Mouse (Mus musculus): ENCODE data around the gene Anks1b. TPM values are rescaled to one million over a fixed set of nuclear protein-coding genes. Genes with fewer than 3 reads are reported as not detected.

Gene Anks1b
- polyA plus RNA-seq, 1 experiment from 2014 or later: 3.0 TPM

- Histone ChIP-seq H3K36me3 (replicated peaks; ENCODE audit: control insufficient read depth, insufficient read depth, low read depth, low read length) (no peaks in the 10 kb centered on the region), H3K9me3 (replicated peaks; ENCODE audit: control insufficient read depth, low read length) (no peaks in the 10 kb centered on the region), H3K27ac (replicated peaks; ENCODE audit: low read depth, low read length) (no peak overlapping the region), H3K9ac (replicated peaks; ENCODE audit: low read length) (no peak overlapping the region), H3K4me3 (ENCODE audit: low read depth, low read length) (no peak overlapping the region), H3K4me1 (ENCODE audit: control insufficient read depth, insufficient read depth, low read length) (no peaks in the 10 kb centered on the region), H3K4me2 (ENCODE audit: low read depth, low read length) (no peak overlapping the region), H3K27me3 (ENCODE audit: control insufficient read depth, insufficient read depth, low read length) (no peaks in the 10 kb centered on the region)
- no peak for DNase-seq (ENCODE audit: low spot score)
- ATAC-seq (replicated peaks; ENCODE audit: insufficient number of reproducible peaks, low FRiP score, low TSS enrichment, low read depth): no peak
- WGBS: 84% methylated on average over 3 of the region's 3 CpGs
Observed at GRCm38 (mm10) chr10:90672135-90672534, 798.8 kb downstream of the Anks1b start.

GRCm38 (mm10) chr10:90674362-90674761 is 801.1 kb downstream of the Anks1b start:
- Histone ChIP-seq H3K36me3 (replicated peaks; ENCODE audit: control insufficient read depth, insufficient read depth, low read depth, low read length) (no peaks in the 10 kb centered on the region), H3K4me3 (ENCODE audit: low read depth, low read length) (no peak overlapping the region), H3K4me2 (ENCODE audit: low read depth, low read length) (no peak overlapping the region), H3K4me1 (ENCODE audit: control insufficient read depth, insufficient read depth, low read length) (no peaks in the 10 kb centered on the region), H3K9ac (replicated peaks; ENCODE audit: low read length) (no peak overlapping the region), H3K27ac (replicated peaks; ENCODE audit: low read depth, low read length) (no peak overlapping the region), H3K27me3 (ENCODE audit: control insufficient read depth, insufficient read depth, low read length) (no peaks in the 10 kb centered on the region), H3K9me3 (replicated peaks; ENCODE audit: control insufficient read depth, low read length) (no peaks in the 10 kb centered on the region)
- WGBS: 89% methylated on average over 10 of the region's 10 CpGs
- ATAC-seq (replicated peaks; ENCODE audit: insufficient number of reproducible peaks, low FRiP score, low TSS enrichment, low read depth) (no peak), DNase-seq (ENCODE audit: low spot score) (no peak)

GRCm38 (mm10) chr10:90677421-90677820 is 804.1 kb downstream of the Anks1b start:
- Histone ChIP-seq H3K9me3 (replicated peaks; ENCODE audit: control insufficient read depth, low read length) (no peaks in the 10 kb centered on the region), H3K27ac (replicated peaks; ENCODE audit: low read depth, low read length) (no peak overlapping the region), H3K4me1 (ENCODE audit: control insufficient read depth, insufficient read depth, low read length) (no peaks in the 10 kb centered on the region), H3K4me3 (ENCODE audit: low read depth, low read length) (no peak overlapping the region), H3K9ac (replicated peaks; ENCODE audit: low read length) (no peak overlapping the region), H3K4me2 (ENCODE audit: low read depth, low read length) (no peak overlapping the region), H3K36me3 (replicated peaks; ENCODE audit: control insufficient read depth, insufficient read depth, low read depth, low read length) (no peaks in the 10 kb centered on the region), H3K27me3 (ENCODE audit: control insufficient read depth, insufficient read depth, low read length) (no peaks in the 10 kb centered on the region)
- 91% methylated on average over 3 of the region's 3 CpGs for WGBS
- ATAC-seq (replicated peaks; ENCODE audit: insufficient number of reproducible peaks, low FRiP score, low TSS enrichment, low read depth) (no peak), DNase-seq (ENCODE audit: low spot score) (no peak)

GRCm38 (mm10) chr10:90679713-90680470 is 806.6 kb downstream of the Anks1b start:
- H3K27ac ChIP-seq (replicated peaks; ENCODE audit: low read depth, low read length): no peak overlapping the region
- no peaks in the 10 kb centered on the region for H3K9me3 ChIP-seq (replicated peaks; ENCODE audit: control insufficient read depth, low read length)
- H3K9ac ChIP-seq (replicated peaks; ENCODE audit: low read length): no peak overlapping the region
- H3K4me1 ChIP-seq (ENCODE audit: control insufficient read depth, insufficient read depth, low read length): no peaks in the 10 kb centered on the region
- DNase-seq (ENCODE audit: low spot score): no peak
- no peak for ATAC-seq (replicated peaks; ENCODE audit: insufficient number of reproducible peaks, low FRiP score, low TSS enrichment, low read depth)
- no peaks in the 10 kb centered on the region for H3K36me3 ChIP-seq (replicated peaks; ENCODE audit: control insufficient read depth, insufficient read depth, low read depth, low read length)
- no peaks in the 10 kb centered on the region for H3K27me3 ChIP-seq (ENCODE audit: control insufficient read depth, insufficient read depth, low read length)
- no peak overlapping the region for H3K4me2 ChIP-seq (ENCODE audit: low read depth, low read length)
- H3K4me3 ChIP-seq (ENCODE audit: low read depth, low read length): no peak overlapping the region
- WGBS: 89% methylated on average over 10 of the region's 10 CpGs

DNA sequence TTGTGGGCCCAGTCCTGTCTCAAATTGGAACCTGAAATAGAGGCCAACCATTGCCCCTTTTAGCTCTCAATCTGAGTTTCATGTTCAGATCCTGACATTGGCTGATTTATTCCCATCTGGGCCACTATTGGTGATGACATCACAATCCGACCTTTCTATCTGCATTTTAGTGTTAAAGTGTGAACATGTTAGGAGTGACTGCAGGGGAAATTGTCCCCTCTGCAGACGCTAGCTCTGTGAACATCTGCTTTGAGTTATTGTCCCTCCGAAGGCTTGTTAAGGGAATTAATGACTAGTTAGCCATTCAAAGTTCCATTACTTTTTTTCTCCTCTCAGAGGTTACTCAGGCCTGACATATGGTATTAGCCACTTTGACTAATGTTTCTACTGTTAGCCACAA is 810.5 kb downstream of the Anks1b start:
- no peaks in the 10 kb centered on the region for H3K27me3 ChIP-seq (ENCODE audit: control insufficient read depth, insufficient read depth, low read length)
- no peaks in the 10 kb centered on the region for H3K9me3 ChIP-seq (replicated peaks; ENCODE audit: control insufficient read depth, low read length)
- ATAC-seq (replicated peaks; ENCODE audit: insufficient number of reproducible peaks, low FRiP score, low TSS enrichment, low read depth) (no peak), DNase-seq (ENCODE audit: low spot score) (peak; percentile 20)
- no peaks in the 10 kb centered on the region for H3K36me3 ChIP-seq (replicated peaks; ENCODE audit: control insufficient read depth, insufficient read depth, low read depth, low read length)
- no peak overlapping the region for H3K4me3 ChIP-seq (ENCODE audit: low read depth, low read length)
- no peak overlapping the region for H3K27ac ChIP-seq (replicated peaks; ENCODE audit: low read depth, low read length)
- H3K9ac ChIP-seq (replicated peaks; ENCODE audit: low read length): no peak overlapping the region
- H3K4me2 ChIP-seq (ENCODE audit: low read depth, low read length): no peak overlapping the region
- no peaks in the 10 kb centered on the region for H3K4me1 ChIP-seq (ENCODE audit: control insufficient read depth, insufficient read depth, low read length)
- WGBS: 31% methylated on average over 3 of the region's 3 CpGs

GRCm38 (mm10) chr10:90685367-90685766 is 812.1 kb downstream of the Anks1b start:
- H3K27me3 ChIP-seq (ENCODE audit: control insufficient read depth, insufficient read depth, low read length): no peaks in the 10 kb centered on the region
- peak; percentile 39 for DNase-seq (ENCODE audit: low spot score)
- H3K27ac ChIP-seq (replicated peaks; ENCODE audit: low read depth, low read length): no peak overlapping the region
- H3K9ac ChIP-seq (replicated peaks; ENCODE audit: low read length): no peak overlapping the region
- no peaks in the 10 kb centered on the region for H3K36me3 ChIP-seq (replicated peaks; ENCODE audit: control insufficient read depth, insufficient read depth, low read depth, low read length)
- no peaks in the 10 kb centered on the region for H3K4me1 ChIP-seq (ENCODE audit: control insufficient read depth, insufficient read depth, low read length)
- ATAC-seq (replicated peaks; ENCODE audit: insufficient number of reproducible peaks, low FRiP score, low TSS enrichment, low read depth): 0 out of 2 replicates have a peak, but pooled peaks have one; percentile 64
- no peaks in the 10 kb centered on the region for H3K9me3 ChIP-seq (replicated peaks; ENCODE audit: control insufficient read depth, low read length)
- WGBS: 45% methylated on average over 4 of the region's 4 CpGs
- H3K4me2 ChIP-seq (ENCODE audit: low read depth, low read length): no peak overlapping the region
- no peak overlapping the region for H3K4me3 ChIP-seq (ENCODE audit: low read depth, low read length)

DNA sequence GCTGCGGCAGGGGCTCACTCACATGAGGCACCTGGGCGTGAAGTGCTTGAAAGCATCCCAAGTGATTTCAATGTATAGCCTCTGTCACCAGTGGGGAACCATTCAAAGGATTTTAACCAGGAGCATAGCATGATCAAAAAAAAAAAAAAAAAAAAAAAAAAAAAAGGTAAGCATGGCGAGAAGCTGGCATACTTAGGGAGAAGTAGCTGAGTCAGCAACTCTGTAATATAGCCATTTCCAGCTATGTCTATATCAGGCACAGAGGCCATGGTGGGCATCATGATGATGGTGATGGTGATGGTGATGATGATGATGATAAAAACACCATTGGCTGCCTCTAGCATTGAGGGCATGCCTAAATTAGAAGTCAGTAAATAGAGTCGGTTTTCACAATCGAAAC is 814.8 kb downstream of the Anks1b start:
- DNase-seq (ENCODE audit: low spot score) (no peak), ATAC-seq (replicated peaks; ENCODE audit: insufficient number of reproducible peaks, low FRiP score, low TSS enrichment, low read depth) (no peak)
- 88% methylated on average over 5 of the region's 5 CpGs for WGBS
- H3K27me3 ChIP-seq (ENCODE audit: control insufficient read depth, insufficient read depth, low read length): no peaks in the 10 kb centered on the region
- no peak overlapping the region for H3K27ac ChIP-seq (replicated peaks; ENCODE audit: low read depth, low read length)
- no peaks in the 10 kb centered on the region for H3K36me3 ChIP-seq (replicated peaks; ENCODE audit: control insufficient read depth, insufficient read depth, low read depth, low read length)
- H3K4me2 ChIP-seq (ENCODE audit: low read depth, low read length): no peak overlapping the region
- no peaks in the 10 kb centered on the region for H3K9me3 ChIP-seq (replicated peaks; ENCODE audit: control insufficient read depth, low read length)
- no peaks in the 10 kb centered on the region for H3K4me1 ChIP-seq (ENCODE audit: control insufficient read depth, insufficient read depth, low read length)
- H3K9ac ChIP-seq (replicated peaks; ENCODE audit: low read length): no peak overlapping the region
- H3K4me3 ChIP-seq (ENCODE audit: low read depth, low read length): no peak overlapping the region

- no peak overlapping the region for H3K4me3 ChIP-seq (ENCODE audit: low read depth, low read length)
- no peak for ATAC-seq (replicated peaks; ENCODE audit: insufficient number of reproducible peaks, low FRiP score, low TSS enrichment, low read depth)
Observed at GRCm38 (mm10) chr10:90688696-90689252, 815.5 kb downstream of the Anks1b start.

More at GRCm38 (mm10) chr10:90688696-90689252, 815.5 kb downstream of the Anks1b start:
- Histone ChIP-seq H3K27ac (replicated peaks; ENCODE audit: low read depth, low read length) (no peak overlapping the region), H3K27me3 (ENCODE audit: control insufficient read depth, insufficient read depth, low read length) (no peaks in the 10 kb centered on the region), H3K4me2 (ENCODE audit: low read depth, low read length) (no peak overlapping the region), H3K9me3 (replicated peaks; ENCODE audit: control insufficient read depth, low read length) (no peaks in the 10 kb centered on the region), H3K36me3 (replicated peaks; ENCODE audit: control insufficient read depth, insufficient read depth, low read depth, low read length) (no peaks in the 10 kb centered on the region), H3K4me1 (ENCODE audit: control insufficient read depth, insufficient read depth, low read length) (no peaks in the 10 kb centered on the region), H3K9ac (replicated peaks; ENCODE audit: low read length) (no peak overlapping the region)
- 58% methylated on average over 13 of the region's 13 CpGs for WGBS
- DNase-seq (ENCODE audit: low spot score): no peak

Measured in embryonic facial prominence, embryonic 11.5 days (tissue).